Mouse (Mus musculus) Patski (cell line): ENCODE measurements at regions not wholly inside any gene's neighbourhood (a gene's known extent, or its start where the extent isn't known, plus 50 kb on each side); places are given as distances from the start of the nearest gene placed in this dataset.

Experiments
- ATAC-seq: fragments of 100-300 bp; one replicate; pipeline ENCODE4 v1.8.0; 2021
- CTCF ChIA-PET: fragments of 350-600 bp; sonication (Branson Sonifier 250); formaldehyde crosslinking; loops from one replicate; lab custom pipeline; 2022; ENCODE audit warnings: inconsistent platforms; lab: Charles Lee
- POLR2A ChIA-PET: fragments of 350-600 bp; sonication (Branson Sonifier 250); formaldehyde crosslinking; loops from one replicate; lab custom pipeline; 2022; ENCODE audit warnings: antibody characterized with exemption, inconsistent platforms; lab: Charles Lee
- DNase-seq: peaks from one replicate; pipeline ENCODE4 v3.0.0-alpha.2; 2011; ENCODE audit warnings: low read depth, low spot score
- H3K27me3 ChIP-seq: fragments of 371-371 bp; one replicate; pipeline ENCODE4 v1.5.1; 2021
- CTCF ChIP-seq: fragments of 100-300 bp; IDR thresholded peaks from one replicate; pipeline ENCODE4 v1.5.1; 2021
- in situ Hi-C: fragments of 300-500 bp; cut with MboI; formaldehyde crosslinking; loops from 3 replicates; pipeline ENCODE4 v1.11.1; 2018; ENCODE audit warnings: low pct_unique_long_range_greater_than_20kb, mixed read lengths

DNA sequence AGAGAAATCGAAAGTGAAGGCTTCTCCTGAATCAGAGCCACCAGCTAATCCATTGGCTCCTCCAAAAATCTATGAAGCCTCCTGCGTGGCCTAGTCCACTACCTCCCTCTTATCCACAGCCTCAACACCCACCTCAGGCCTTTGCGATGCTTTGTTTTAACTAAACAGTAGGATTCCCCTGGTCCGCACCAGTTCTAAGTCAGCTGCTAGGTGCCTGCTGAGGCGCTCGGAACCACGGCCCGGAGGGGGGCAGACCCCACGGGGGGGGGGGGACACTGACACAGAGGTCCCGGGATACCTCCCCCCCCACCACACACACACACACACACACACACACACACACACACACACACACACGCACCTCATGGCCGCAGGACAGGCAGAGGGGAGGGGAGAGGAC lies 89.2 kb upstream of the Plcl2 start:
- POLR2A ChIA-PET: no interaction called here
- CTCF ChIA-PET: no interaction called here
- in situ Hi-C loops: no loop called here
- DNase-seq: peak; percentile 6
- peak; percentile 99 for ATAC-seq
- TF ChIP-seq CTCF: no peak
- H3K27me3 ChIP-seq: no peaks in the 10 kb centered on the region

DNA sequence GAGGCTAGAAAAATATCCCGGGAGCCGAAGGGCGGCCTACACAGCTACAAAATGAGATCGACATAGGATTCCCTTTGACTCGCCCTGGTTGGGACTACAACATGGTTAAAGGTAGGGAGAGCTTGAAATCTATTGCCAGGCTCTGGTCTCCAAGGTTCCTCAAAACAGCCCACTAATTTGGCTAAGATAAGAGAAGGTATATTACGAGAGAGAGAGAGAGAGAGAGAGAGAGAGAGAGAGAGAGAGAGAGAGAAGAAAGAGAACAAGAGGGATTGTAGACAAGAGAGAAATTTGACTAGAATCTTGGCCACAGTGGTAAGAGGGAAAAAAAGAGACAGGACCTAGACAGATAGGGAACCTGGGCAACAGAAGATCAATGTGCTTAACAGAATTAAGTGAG lies 88.5 kb upstream of the Plcl2 start:
- H3K27me3 ChIP-seq: no peaks in the 10 kb centered on the region
- in situ Hi-C loops: no loop called here
- ATAC-seq (no peak), DNase-seq (no peak)
- no peak for TF ChIP-seq CTCF
- ChIA-PET POLR2A (no interaction called here), CTCF (no interaction called here)

DNA sequence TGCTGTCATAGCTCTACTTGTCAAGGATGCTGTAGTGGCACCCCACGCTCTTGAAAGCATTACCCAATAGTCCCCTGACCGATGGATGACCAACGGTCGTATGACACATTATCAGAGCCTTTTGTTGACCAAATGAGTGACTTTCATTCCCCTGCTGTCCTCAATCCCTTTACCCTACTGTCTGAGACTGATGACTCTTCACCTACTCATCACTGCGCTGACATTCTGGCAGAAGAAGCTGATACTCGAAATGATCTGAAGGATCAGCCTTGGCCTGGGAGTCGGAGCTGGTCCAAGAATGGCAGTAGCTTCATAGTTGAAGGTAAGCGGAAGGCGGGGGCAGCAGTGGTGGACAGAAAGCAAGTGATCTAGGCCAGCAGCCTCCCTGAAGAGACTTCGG lies 87.7 kb upstream of the Plcl2 start:
- no peaks in the 10 kb centered on the region for H3K27me3 ChIP-seq
- ChIA-PET CTCF (no interaction called here), POLR2A (no interaction called here)
- DNase-seq: no peak
- in situ Hi-C loops: no loop called here
- ATAC-seq: no peak
- no peak for TF ChIP-seq CTCF

DNA sequence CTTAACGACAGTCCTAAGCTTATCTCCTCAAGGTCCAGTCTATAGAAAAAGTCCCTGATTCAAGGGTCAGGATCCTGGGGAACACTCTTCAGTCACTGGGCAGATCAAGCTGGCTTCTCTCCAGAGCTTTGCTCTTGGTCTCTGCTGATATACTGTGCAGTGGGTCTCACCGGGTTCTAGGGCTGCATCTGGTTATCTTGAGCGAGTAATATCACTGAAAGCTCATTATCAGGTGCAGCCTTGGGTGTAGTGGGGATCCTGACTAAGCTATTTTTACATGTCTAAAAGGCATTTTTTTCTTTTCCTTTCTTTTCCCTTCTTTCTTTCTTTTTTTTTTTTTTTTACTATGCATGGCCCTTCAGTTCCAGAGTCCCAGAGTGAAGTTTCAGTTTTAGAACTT lies 84.1 kb upstream of the Plcl2 start:
- CTCF ChIA-PET: no interaction called here
- no peak for ATAC-seq
- DNase-seq: no peak
- POLR2A ChIA-PET: no interaction called here
- no peaks in the 10 kb centered on the region for H3K27me3 ChIP-seq
- in situ Hi-C loops: no loop called here
- TF ChIP-seq CTCF: no peak

DNA sequence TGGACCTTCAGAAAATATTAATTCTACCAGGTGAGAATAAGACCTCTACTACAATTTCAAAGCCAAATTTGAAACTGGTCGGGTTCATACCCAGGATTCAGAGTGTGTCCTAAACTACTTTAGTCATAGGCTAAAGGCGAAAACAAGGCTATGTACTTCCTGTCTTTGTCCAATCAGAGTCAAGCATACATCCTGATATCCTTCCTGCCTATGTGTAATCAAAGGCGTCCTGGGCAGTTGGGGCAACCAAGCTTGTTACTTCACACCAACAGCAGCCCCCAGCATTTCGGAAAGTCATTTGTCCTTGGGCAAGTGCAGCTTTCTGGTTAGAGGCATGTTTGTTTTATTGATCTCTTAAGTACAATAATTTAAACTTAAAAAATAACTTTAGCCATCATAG lies 83.7 kb upstream of the Plcl2 start:
- in situ Hi-C loops: no loop called here
- ATAC-seq: no peak
- POLR2A ChIA-PET: interaction anchor here (0.6 kb wide), 1 partner anchor 292 kb away, joined by 3 read pairs; no protein-coding TSS in a partner anchor

DNA sequence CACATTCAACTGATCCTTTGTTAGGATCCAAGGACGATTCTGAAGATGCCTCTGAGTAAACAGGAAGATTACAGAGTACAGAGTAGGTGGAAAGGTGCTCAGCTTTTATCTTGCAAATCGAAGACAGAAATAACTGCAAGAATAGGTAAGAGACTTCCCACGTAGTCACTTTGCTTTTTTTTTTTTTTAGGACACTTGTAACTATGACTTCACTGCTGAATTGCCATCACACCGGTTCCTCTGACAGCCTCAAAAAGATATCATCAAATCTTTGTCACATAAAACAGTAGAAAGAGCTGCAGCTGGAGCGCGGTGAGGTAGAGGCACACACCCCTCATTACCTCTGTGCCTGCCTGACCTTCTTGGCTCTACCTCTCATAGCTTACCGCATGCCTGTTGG lies 83.1 kb upstream of the Plcl2 start:
- ChIA-PET POLR2A (interaction anchor here (0.6 kb wide), 1 partner anchor 293 kb away, joined by 3 read pairs; no protein-coding TSS in a partner anchor), CTCF (no interaction called here)
- in situ Hi-C loops: no loop called here
- no peak for ATAC-seq
- no peaks in the 10 kb centered on the region for H3K27me3 ChIP-seq
- no peak for TF ChIP-seq CTCF
- no peak for DNase-seq

More for the DNA sequence above, 83.7 kb upstream of the Plcl2 start:
- H3K27me3 ChIP-seq: no peaks in the 10 kb centered on the region
- CTCF ChIA-PET: no interaction called here
- DNase-seq: no peak
- TF ChIP-seq CTCF: no peak

DNA sequence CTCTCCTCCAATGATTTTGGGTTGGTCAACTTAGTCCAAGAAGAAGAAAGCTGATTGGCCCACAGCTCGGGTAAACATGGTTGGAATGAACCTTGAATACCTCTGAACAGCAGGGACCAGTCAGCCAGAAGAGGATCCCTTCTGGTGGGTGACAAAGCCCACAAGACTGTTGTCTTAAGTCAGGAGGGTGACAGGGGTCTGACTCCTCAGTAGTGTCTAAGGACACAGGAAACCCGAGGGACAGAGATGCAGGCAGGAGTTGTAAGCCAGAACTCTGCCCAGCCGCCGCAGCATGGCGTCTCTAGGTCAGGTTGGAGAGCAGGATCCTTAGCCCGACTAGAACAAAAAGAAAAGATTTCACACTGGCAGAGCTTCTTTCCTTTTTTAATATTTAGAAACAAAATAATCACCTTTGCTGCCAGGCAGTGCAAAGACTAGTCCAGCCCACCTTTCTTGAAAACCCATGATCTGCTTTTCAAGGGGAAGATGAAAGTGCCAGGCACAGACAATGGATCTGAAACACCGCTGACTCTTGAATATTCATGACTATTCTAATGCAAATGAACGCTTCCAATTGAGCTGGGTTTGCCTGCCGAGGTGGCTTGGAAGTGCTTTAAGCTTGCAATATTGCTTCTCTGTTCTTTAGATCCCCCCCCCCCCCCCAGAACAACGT lies 81.7 kb upstream of the Plcl2 start:
- in situ Hi-C loops: no loop called here
- CTCF ChIA-PET: no interaction called here
- POLR2A ChIA-PET: no interaction called here
- no peak for TF ChIP-seq CTCF
- ATAC-seq: no peak
- DNase-seq: no peak
- peaks cover 6% of the 10 kb centered on the region for H3K27me3 ChIP-seq

DNA sequence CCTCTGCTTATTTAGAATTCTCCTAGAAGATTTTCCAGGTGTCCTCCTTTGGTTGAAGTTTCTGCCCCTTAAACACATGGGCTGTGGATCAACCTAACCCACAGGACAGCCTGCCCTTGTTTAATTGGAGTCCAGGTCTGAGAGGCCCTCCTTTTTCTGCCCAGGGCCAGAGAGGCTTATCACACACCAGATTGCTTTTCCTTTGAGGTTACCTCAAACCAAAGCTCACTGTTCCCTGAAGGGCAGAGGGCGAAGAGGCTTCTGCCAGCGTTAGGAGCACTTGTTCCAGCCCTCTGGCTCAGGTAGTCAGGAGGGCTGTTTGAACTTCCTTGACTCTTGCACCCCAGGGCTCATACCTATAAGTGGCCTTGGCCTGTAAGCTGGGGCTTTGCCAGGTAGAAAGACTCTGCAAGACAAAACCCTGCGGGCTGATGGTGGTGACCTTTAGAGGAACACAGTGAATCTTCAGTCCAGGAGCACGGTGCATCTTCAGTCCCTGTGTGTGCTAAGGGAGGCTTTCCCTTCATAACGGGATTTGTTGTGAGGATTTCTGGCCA lies 81.1 kb upstream of the Plcl2 start:
- DNase-seq: no peak
- ATAC-seq: no peak
- in situ Hi-C loops: no loop called here
- ChIA-PET POLR2A (no interaction called here), CTCF (no interaction called here)
- peaks cover 6% of the 10 kb centered on the region for H3K27me3 ChIP-seq
- TF ChIP-seq CTCF: no peak

DNA sequence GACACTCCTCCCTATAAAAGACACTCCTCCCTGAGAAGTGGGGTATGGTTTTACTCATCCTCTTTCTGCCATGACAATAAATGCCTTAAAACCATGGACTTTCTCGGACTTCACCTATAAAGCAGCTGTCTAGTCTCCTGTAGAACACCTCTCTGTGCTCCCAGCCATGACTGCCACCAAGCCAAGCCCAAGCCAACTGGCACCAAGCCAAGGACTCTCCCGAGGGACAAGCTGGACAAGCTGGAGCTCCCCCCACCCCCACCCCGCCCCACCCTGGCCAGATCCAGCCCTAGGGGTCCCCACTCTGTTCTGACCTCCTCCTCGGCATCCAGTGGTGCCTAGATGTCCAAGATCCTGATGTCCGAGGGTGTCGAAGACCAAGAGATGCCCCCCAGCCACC lies 76.6 kb upstream of the Plcl2 start:
- in situ Hi-C loops: no loop called here
- H3K27me3 ChIP-seq: peaks cover 11% of the 10 kb centered on the region
- no peak for ATAC-seq
- no peak for DNase-seq
- POLR2A ChIA-PET: no interaction called here
- TF ChIP-seq CTCF: no peak
- CTCF ChIA-PET: no interaction called here

DNA sequence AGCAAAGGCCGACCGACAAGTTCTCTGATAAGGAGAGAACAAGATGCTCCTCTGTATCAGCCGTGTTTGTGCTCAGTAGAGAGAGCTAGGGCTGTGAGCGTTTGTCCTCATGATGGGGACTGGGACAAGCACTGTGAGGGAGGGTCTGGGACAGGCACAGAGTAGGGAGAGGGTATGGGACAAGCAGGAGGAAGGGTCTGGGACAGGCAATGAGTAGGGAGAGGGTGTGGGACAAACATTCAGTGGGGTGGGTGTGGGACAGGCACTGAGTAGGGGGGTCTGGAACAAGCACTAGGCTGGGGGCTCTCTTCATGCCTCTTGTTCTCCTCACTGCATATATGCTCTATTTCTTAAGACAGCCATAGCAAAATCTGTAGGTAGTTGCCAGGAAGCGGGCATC lies 70.2 kb upstream of the Plcl2 start:
- TF ChIP-seq CTCF: no peak
- ATAC-seq: no peak
- H3K27me3 ChIP-seq: no peaks in the 10 kb centered on the region
- CTCF ChIA-PET: no interaction called here
- POLR2A ChIA-PET: no interaction called here
- no peak for DNase-seq
- in situ Hi-C loops: no loop called here

DNA sequence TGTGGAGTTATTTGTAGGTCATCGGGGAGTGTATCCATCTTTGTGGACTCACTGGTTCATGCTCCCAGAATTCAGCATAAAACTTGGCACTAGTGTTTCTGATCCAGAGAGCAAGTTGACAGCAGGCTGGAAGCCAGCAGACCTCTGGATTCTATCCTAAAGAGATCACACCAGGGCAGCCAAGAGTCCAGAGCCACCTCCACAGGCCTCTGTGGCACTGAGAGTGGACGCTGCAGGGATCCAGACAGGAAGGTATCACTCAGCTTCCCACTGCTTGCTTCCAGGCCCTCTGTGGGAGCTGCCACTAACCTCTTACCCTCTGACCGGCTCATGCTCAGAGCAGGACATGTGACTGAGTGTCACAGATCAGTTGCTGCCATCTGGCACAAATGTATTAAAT lies 69.8 kb upstream of the Plcl2 start:
- ChIA-PET CTCF (no interaction called here), POLR2A (no interaction called here)
- DNase-seq (no peak), ATAC-seq (no peak)
- in situ Hi-C loops: no loop called here
- no peak for TF ChIP-seq CTCF
- no peaks in the 10 kb centered on the region for H3K27me3 ChIP-seq

DNA sequence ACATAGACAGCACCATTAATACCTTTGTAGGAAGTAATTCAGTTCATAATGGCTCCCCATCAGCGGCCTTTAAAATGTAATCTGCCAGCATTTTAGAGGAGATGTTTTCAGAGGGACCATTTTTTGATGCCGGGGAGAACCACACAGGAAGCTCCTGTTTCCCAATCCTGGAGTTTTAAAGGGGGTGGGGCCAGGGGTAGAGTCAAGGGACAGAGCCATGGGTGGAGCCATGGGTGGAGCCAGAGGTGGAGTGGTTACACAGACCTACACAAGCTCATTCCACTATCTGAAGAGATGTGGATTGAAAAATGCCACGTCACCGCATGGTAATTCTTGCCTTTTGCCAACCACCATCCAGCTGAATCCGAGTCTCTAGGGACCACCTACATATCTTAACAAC lies 67.1 kb upstream of the Plcl2 start:
- TF ChIP-seq CTCF: no peak
- DNase-seq (no peak), ATAC-seq (no peak)
- CTCF ChIA-PET: no interaction called here
- peaks cover 3% of the 10 kb centered on the region for H3K27me3 ChIP-seq
- POLR2A ChIA-PET: no interaction called here
- in situ Hi-C loops: no loop called here
